Mouse (Mus musculus) CH12.LX (cell line): ENCODE measurements around the gene Sipa1l3. TPM values are rescaled to one million over a fixed set of nuclear protein-coding genes. Genes with fewer than 3 reads are reported as not detected.

Source experiments
- DNase-seq: peaks from one replicate; pipeline ENCODE4 v3.0.0-alpha.2; 2013; ENCODE audit errors: extremely low read depth
- H3K27ac ChIP-seq: 2 replicates; pipeline ENCODE4 v1.5.1; 2012; ENCODE audit warnings: low read depth, mild to moderate bottlenecking, control low read depth, moderate library complexity; ENCODE audit not compliant: insufficient read depth
- H3K27me3 ChIP-seq: replicated peaks from 2 replicates; pipeline ENCODE3; 2012; ENCODE audit warnings: inconsistent platforms
- H3K36me3 ChIP-seq, 2 experiments: replicated peaks in 1 of 2; 2 replicates each; pipeline versions ENCODE3 to v1.6.1; 2012; ENCODE audit warnings: inconsistent platforms in 1 of 2, low read length in 1 of 2, mild to moderate bottlenecking in 1 of 2, mixed read lengths in 1 of 2, moderate library complexity in 1 of 2; ENCODE audit not compliant: control insufficient read depth in 1 of 2, insufficient read depth in 1 of 2
- H3K4me1 ChIP-seq, 2 experiments: 2 replicates each; pipeline ENCODE4 v1.6.1; 2012; ENCODE audit warnings: inconsistent platforms in 1 of 2, moderate library complexity in 1 of 2; ENCODE audit not compliant: insufficient read depth in 2 of 2, control insufficient read depth in 1 of 2
- H3K4me2 ChIP-seq: 2 replicates; pipeline ENCODE4 v1.6.1; 2012; ENCODE audit warnings: low read depth, mild to moderate bottlenecking, control low read depth; ENCODE audit not compliant: poor library complexity, insufficient read depth, severe bottlenecking
- H3K4me3 ChIP-seq, 3 experiments: fragments of 150-350 bp in 1 of 3; sonication (generic) in 1 of 3; replicated peaks in 1 of 3; 2 replicates each; pipeline versions ENCODE3 to v1.5.1; 2011 to 2012; ENCODE audit warnings: low read depth in 2 of 3, low read length in 2 of 3, mild to moderate bottlenecking in 2 of 3, moderate library complexity in 2 of 3, control low read depth in 1 of 3, improper control_type of control experiment in 1 of 3, inconsistent platforms in 1 of 3, mixed read lengths in 1 of 3; ENCODE audit not compliant: poor library complexity in 1 of 3
- H3K79me2 ChIP-seq: replicated peaks from 2 replicates; pipeline ENCODE4 v1.6.1; 2012; ENCODE audit warnings: mild to moderate bottlenecking, moderate library complexity; ENCODE audit not compliant: control insufficient read depth, poor library complexity, insufficient read depth, severe bottlenecking; ENCODE audit errors: extremely low read depth
- H3K9ac ChIP-seq: 2 replicates; pipeline ENCODE4 v1.6.1; 2012; ENCODE audit warnings: low read depth, mild to moderate bottlenecking, control low read depth, moderate library complexity; ENCODE audit not compliant: insufficient read depth
- H3K9me3 ChIP-seq: replicated peaks from 2 replicates; pipeline ENCODE3; 2012; ENCODE audit warnings: low read length, inconsistent platforms, mixed read lengths
- BHLHE40 ChIP-seq: IDR thresholded peaks from 2 replicates; pipeline ENCODE4 v1.6.1; 2011; ENCODE audit warnings: mild to moderate bottlenecking, low read depth, low read length, improper control_type of control experiment
- CHD1 ChIP-seq: IDR thresholded peaks from 2 replicates; pipeline ENCODE4 v1.6.1; 2012; ENCODE audit warnings: low read depth, low read length, improper control_type of control experiment, inconsistent platforms
- CHD2 ChIP-seq: IDR thresholded peaks from 2 replicates; pipeline ENCODE4 v1.6.1; 2011; ENCODE audit warnings: low read length, improper control_type of control experiment
- ELF1 ChIP-seq: IDR thresholded peaks from 2 replicates; pipeline ENCODE4 v1.6.1; 2014; ENCODE audit warnings: low read depth, mild to moderate bottlenecking, inconsistent platforms, low read length, improper control_type of control experiment
- GABPA ChIP-seq: IDR thresholded peaks from 2 replicates; pipeline ENCODE4 v1.6.1; 2012; ENCODE audit warnings: low read depth, low read length, improper control_type of control experiment, inconsistent platforms; ENCODE audit not compliant: insufficient replicate concordance
- MAFK ChIP-seq: IDR thresholded peaks from 2 replicates; pipeline ENCODE4 v1.6.1; 2011; ENCODE audit warnings: low read length, improper control_type of control experiment; ENCODE audit not compliant: insufficient replicate concordance
- MEF2A ChIP-seq: IDR thresholded peaks from 2 replicates; pipeline ENCODE4 v1.6.1; 2014; ENCODE audit warnings: low read depth, mild to moderate bottlenecking, inconsistent platforms, low read length, improper control_type of control experiment, borderline replicate concordance
- MXI1 ChIP-seq: IDR thresholded peaks from 2 replicates; pipeline ENCODE4 v1.6.1; 2011; ENCODE audit warnings: mild to moderate bottlenecking, low read depth, low read length, improper control_type of control experiment
- NELFE ChIP-seq: IDR thresholded peaks from 2 replicates; pipeline ENCODE4 v1.6.1; 2011; ENCODE audit warnings: low read depth, low read length, improper control_type of control experiment
- PAX5 ChIP-seq: IDR thresholded peaks from 2 replicates; pipeline ENCODE4 v1.6.1; 2012; ENCODE audit warnings: low read length, inconsistent platforms, mixed read lengths
- POLR2A ChIP-seq: IDR thresholded peaks from 2 replicates; pipeline ENCODE4 v1.6.1; 2011; ENCODE audit warnings: low read depth, mild to moderate bottlenecking, improper control_type of control experiment, low read length
- POLR2AphosphoS2 ChIP-seq: IDR thresholded peaks from 2 replicates; pipeline ENCODE4 v1.6.1; 2011; ENCODE audit warnings: low read depth, low read length, improper control_type of control experiment
- RAD21 ChIP-seq: IDR thresholded peaks from 2 replicates; pipeline ENCODE4 v1.6.1; 2011; ENCODE audit warnings: low read depth, mild to moderate bottlenecking, low read length, improper control_type of control experiment, moderate library complexity
- RCOR1 ChIP-seq: conservative IDR thresholded peaks from 2 replicates; pipeline ENCODE4 v1.6.1; 2012; ENCODE audit warnings: low read depth, mild to moderate bottlenecking, inconsistent platforms, low read length, improper control_type of control experiment
- TBP ChIP-seq: conservative IDR thresholded peaks from 2 replicates; pipeline ENCODE4 v1.6.1; 2011; ENCODE audit warnings: low read depth, low read length, improper control_type of control experiment
- USF1 ChIP-seq: IDR thresholded peaks from 2 replicates; pipeline ENCODE4 v1.6.1; 2014; ENCODE audit warnings: low read depth, mild to moderate bottlenecking, inconsistent platforms, low read length, improper control_type of control experiment
- ZC3H11A ChIP-seq: IDR thresholded peaks from 2 replicates; pipeline ENCODE4 v1.6.1; 2012; ENCODE audit warnings: low read depth, mild to moderate bottlenecking, inconsistent platforms, low read length, improper control_type of control experiment
- ZNF384 ChIP-seq: IDR thresholded peaks from 2 replicates; pipeline ENCODE4 v1.6.1; 2012; ENCODE audit warnings: low read depth, low read length, improper control_type of control experiment, inconsistent platforms
- dilution Hi-C: fragments of 300-500 bp; cut with MboI; formaldehyde crosslinking; loops from 2 replicates; pipeline ENCODE4 v1.14.3; 2020; ENCODE audit warnings: low sequenced_read_pairs; ENCODE audit not compliant: extremely low pct_unique_long_range_greater_than_20kb, extremely low pct_ligation_motif_present
- in situ Hi-C: fragments of 300-500 bp; cut with MboI; formaldehyde crosslinking; loops from 3 replicates; pipeline ENCODE4 v1.14.3; 2019; ENCODE audit warnings: low sequenced_read_pairs, low pct_ligation_motif_present, low pct_unique_long_range_greater_than_20kb, mixed read lengths
- polyA plus RNA-seq: library from polyadenylated mRNA; unstranded; fragments of >175 nt; gene quantifications from 2 replicates; pipeline ENCODE4 v1.2.1, GENCODE M21; 2012; ENCODE audit warnings: low read depth; ENCODE audit not compliant: insufficient read length
- total RNA-seq, 2 experiments: library from RNA; depleted of rRNA; stranded (reverse); fragments of 300-350 nt in 1 of 2; fragments of >200 nt in 1 of 2; gene quantifications; 2 replicates each; pipeline ENCODE4 v1.2.3; 2012 to 2014

The Sipa1l3 gene
- total and polyA plus RNA-seq, 3 experiments, result 1.6 to 8.8 (median 5.9) TPM

GRCm38 (mm10) chr7:29462178-29462577 lies 56.3 kb downstream of the Sipa1l3 start:
- dilution Hi-C loops, result no loop called here
- in situ Hi-C loops, result no loop called here
- Histone ChIP-seq H3K4me2 (no peak overlapping the region), H3K27me3 (no peaks in the 10 kb centered on the region), H3K4me1 (no peaks in the 10 kb centered on the region), H3K27ac (no peak overlapping the region), H3K79me2 (no peaks in the 10 kb centered on the region), H3K9ac (no peak overlapping the region), H3K4me3 (no peak overlapping the region), H3K9me3 (no peaks in the 10 kb centered on the region), H3K36me3 (peaks cover 0 to 1% of the 10 kb centered on the region in 2 experiments)
- DNase-seq, result no peak
- TF ChIP-seq RAD21 (no peak), ZNF384 (no peak), POLR2A (no peak), BHLHE40 (no peak), ZC3H11A (no peak), PAX5 (no peak), CHD1 (no peak), GABPA (no peak), USF1 (no peak), POLR2AphosphoS2 (no peak)

- no peak for DNase-seq
- in situ Hi-C loops, result no loop called here
Measured at GRCm38 (mm10) chr7:29461557-29461956, 56.9 kb downstream of the Sipa1l3 start.

More at GRCm38 (mm10) chr7:29461557-29461956, 56.9 kb downstream of the Sipa1l3 start:
- Histone ChIP-seq H3K27ac (no peak overlapping the region), H3K27me3 (no peaks in the 10 kb centered on the region), H3K4me1 (no peaks in the 10 kb centered on the region), H3K4me3 (no peak overlapping the region), H3K9ac (no peak overlapping the region), H3K4me2 (no peak overlapping the region), H3K9me3 (no peaks in the 10 kb centered on the region), H3K36me3 (peaks cover 0 to 1% of the 10 kb centered on the region in 2 experiments), H3K79me2 (no peaks in the 10 kb centered on the region)
- TF ChIP-seq CHD2 (no peak), MXI1 (no peak), CHD1 (no peak), MEF2A (no peak), MAFK (no peak), ELF1 (no peak), RCOR1 (no peak), TBP (no peak), POLR2AphosphoS2 (no peak), RAD21 (no peak), GABPA (no peak), NELFE (no peak)
- dilution Hi-C loops, result no loop called here
